Mouse (Mus musculus) Patski (cell line): Measurements from ENCODE around the gene Scrn2. TPM values are rescaled to one million over a fixed set of nuclear protein-coding genes. Genes with fewer than 3 reads are reported as not detected.
A peak's percentile ranks its signal among the peaks of the same experiment; 100 is the strongest.

Experiments
- ATAC-seq: fragments of 100-300 bp; one replicate; pipeline ENCODE4 v1.8.0; 2021
- CTCF ChIA-PET: fragments of 350-600 bp; sonication (Branson Sonifier 250); formaldehyde crosslinking; loops from one replicate; lab custom pipeline; 2022; ENCODE audit warnings: inconsistent platforms; lab: Charles Lee
- POLR2A ChIA-PET: fragments of 350-600 bp; sonication (Branson Sonifier 250); formaldehyde crosslinking; loops from one replicate; lab custom pipeline; 2022; ENCODE audit warnings: antibody characterized with exemption, inconsistent platforms; lab: Charles Lee
- DNase-seq: peaks from one replicate; pipeline ENCODE4 v3.0.0-alpha.2; 2011; ENCODE audit warnings: low read depth, low spot score
- H3K27me3 ChIP-seq: fragments of 371-371 bp; one replicate; pipeline ENCODE4 v1.5.1; 2021
- CTCF ChIP-seq: fragments of 100-300 bp; IDR thresholded peaks from one replicate; pipeline ENCODE4 v1.5.1; 2021
- in situ Hi-C: fragments of 300-500 bp; cut with MboI; formaldehyde crosslinking; loops from 3 replicates; pipeline ENCODE4 v1.11.1; 2018; ENCODE audit warnings: low pct_unique_long_range_greater_than_20kb, mixed read lengths
- polyA plus RNA-seq: library from polyadenylated mRNA; unstranded; gene quantifications from one replicate; pipeline ENCODE4 v1.2.3, GENCODE M21; 2021

Gene Scrn2
- polyA plus RNA-seq, 1 experiment from 2014 or later = 47.0 TPM

GRCm38 (mm10) chr11:97069770-97070169 lies 40.0 kb downstream of the Scrn2 start:
- ATAC-seq (no peak), DNase-seq (no peak)
- TF ChIP-seq CTCF = no peak
- POLR2A ChIA-PET = no interaction called here
- no peaks in the 10 kb centered on the region for H3K27me3 ChIP-seq
- CTCF ChIA-PET = no interaction called here
- in situ Hi-C loops = loop anchor here (5.0 kb wide), 1 partner anchor 78 kb away; no protein-coding TSS in a partner anchor

GRCm38 (mm10) chr11:97071129-97071528 lies 41.4 kb downstream of the Scrn2 start:
- in situ Hi-C loops = loop anchor here (5.0 kb wide), 1 partner anchor 76 kb away; no protein-coding TSS in a partner anchor
- DNase-seq = no peak
- ChIA-PET CTCF (interaction anchor here (0.9 kb wide), 1 partner anchor 48 kb away, joined by 3 read pairs; no protein-coding TSS in a partner anchor), POLR2A (no interaction called here)
- no peak for TF ChIP-seq CTCF
- ATAC-seq = no peak
- no peaks in the 10 kb centered on the region for H3K27me3 ChIP-seq

GRCm38 (mm10) chr11:97072533-97072932 lies 42.8 kb downstream of the Scrn2 start:
- H3K27me3 ChIP-seq = no peaks in the 10 kb centered on the region
- ChIA-PET POLR2A (no interaction called here), CTCF (interaction anchor here (0.7 to 1.4 kb wide), 5 partner anchors 9 to 104 kb away, joined by 3 to 4 read pairs (median 3); no protein-coding TSS in a partner anchor)
- DNase-seq (no peak), ATAC-seq (no peak)
- no peak for TF ChIP-seq CTCF
- in situ Hi-C loops = loop anchor here (5.0 kb wide), 1 partner anchor 75 kb away; no protein-coding TSS in a partner anchor

GRCm38 (mm10) chr11:97074235-97074634 lies 44.5 kb downstream of the Scrn2 start:
- in situ Hi-C loops = loop anchor here (5.0 kb wide), 1 partner anchor 73 kb away; no protein-coding TSS in a partner anchor
- DNase-seq (no peak), ATAC-seq (no peak)
- ChIA-PET CTCF (interaction anchor here (1.3 kb wide), 1 partner anchor 9 kb away, joined by 5 read pairs; no protein-coding TSS in a partner anchor), POLR2A (no interaction called here)
- no peak for TF ChIP-seq CTCF
- no peaks in the 10 kb centered on the region for H3K27me3 ChIP-seq

- no peaks in the 10 kb centered on the region for H3K27me3 ChIP-seq
- CTCF ChIA-PET = no interaction called here
- POLR2A ChIA-PET = no interaction called here
These were observed 49.0 kb downstream of the Scrn2 start for GRCm38 (mm10) chr11:97078751-97079150.

DNA sequence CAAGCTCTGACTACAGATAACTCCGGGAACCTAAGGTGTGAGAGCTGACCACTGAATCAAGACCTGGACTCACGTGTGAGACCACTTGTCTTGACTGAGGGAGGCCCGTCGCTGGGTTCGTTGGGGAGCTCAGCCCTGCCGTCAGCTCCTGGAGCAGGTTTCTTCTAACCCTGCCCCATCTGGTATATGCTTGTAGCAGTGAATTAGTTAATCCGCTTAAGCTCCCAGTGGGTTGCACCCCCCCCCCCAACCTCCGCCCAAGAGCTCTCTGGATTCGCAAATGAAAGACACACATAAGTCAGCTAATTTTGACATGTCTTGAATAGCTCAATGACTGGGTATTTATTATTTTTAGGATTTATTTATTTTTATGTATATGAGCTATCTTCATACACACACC lies 50.6 kb downstream of the Scrn2 start:
- H3K27me3 ChIP-seq = no peaks in the 10 kb centered on the region
- DNase-seq (no peak), ATAC-seq (no peak)
- in situ Hi-C loops = loop anchor here (25.0 kb wide), 1 partner anchor 257 kb away; no protein-coding TSS in a partner anchor
- TF ChIP-seq CTCF = no peak
- ChIA-PET POLR2A (no interaction called here), CTCF (interaction anchor here (0.6 kb wide), 1 partner anchor 97 kb away, joined by 3 read pairs; no protein-coding TSS in a partner anchor)

More at GRCm38 (mm10) chr11:97078751-97079150, 49.0 kb downstream of the Scrn2 start:
- in situ Hi-C loops = loop anchor here (25.0 kb wide), 1 partner anchor 259 kb away; no protein-coding TSS in a partner anchor
- DNase-seq (no peak), ATAC-seq (no peak)
- TF ChIP-seq CTCF = no peak

DNA sequence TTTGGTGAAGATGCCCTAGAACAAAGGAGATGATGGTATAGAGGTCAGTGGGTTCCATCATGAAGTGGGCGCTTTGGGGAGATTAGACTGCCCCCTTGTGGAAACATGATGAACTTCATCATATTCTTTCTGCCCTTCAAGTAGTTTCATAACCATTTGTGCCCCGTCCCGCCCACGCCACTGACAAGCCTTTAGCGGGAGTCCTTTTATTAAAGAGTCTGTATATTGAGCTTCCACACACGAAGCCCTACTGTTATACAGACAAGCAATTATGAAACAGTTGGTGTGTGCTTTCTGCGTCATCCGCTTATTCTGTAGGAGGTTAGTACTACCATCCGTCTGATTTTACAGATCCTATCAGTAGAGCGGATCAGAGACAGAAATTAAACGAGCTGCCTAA lies 53.2 kb downstream of the Scrn2 start:
- ChIA-PET POLR2A (no interaction called here), CTCF (interaction anchor here (1.2 kb wide), 1 partner anchor 8 kb away, joined by 5 read pairs; no protein-coding TSS in a partner anchor)
- DNase-seq (no peak), ATAC-seq (no peak)
- TF ChIP-seq CTCF = peak; percentile 66
- in situ Hi-C loops = loop anchor here (25.0 kb wide), 1 partner anchor 254 kb away; no protein-coding TSS in a partner anchor
- no peaks in the 10 kb centered on the region for H3K27me3 ChIP-seq

Other genes starting within 250 kb of the Scrn2 start
- gene Cbx1, start 240.8 kb upstream of the Scrn2 start, polyA plus RNA-seq = 111 TPM
- gene Nfe2l1, start 200.0 kb upstream of the Scrn2 start, polyA plus RNA-seq = 362 TPM
- gene Copz2, start 180.1 kb upstream of the Scrn2 start, polyA plus RNA-seq = 56.7 TPM
- gene Cdk5rap3, start 113.4 kb upstream of the Scrn2 start, polyA plus RNA-seq = 95.8 TPM
- gene Prr15l, start 101.8 kb upstream of the Scrn2 start, polyA plus RNA-seq = 2.1 TPM
- gene Pnpo, start 86.0 kb upstream of the Scrn2 start, polyA plus RNA-seq = 26.5 TPM
- 13.0 TPM for gene Sp2, start 47.0 kb upstream of the Scrn2 start, polyA plus RNA-seq
- 0.53 TPM for gene Sp6, start 16.5 kb upstream of the Scrn2 start, polyA plus RNA-seq
- 5.4 TPM for gene Lrrc46, start 11.5 kb downstream of the Scrn2 start, polyA plus RNA-seq
- gene Mrpl10, start 11.6 kb downstream of the Scrn2 start, polyA plus RNA-seq = 87.0 TPM
- 11.1 TPM for gene Osbpl7, start 20.7 kb downstream of the Scrn2 start, polyA plus RNA-seq
- gene Tbx21, start 85.4 kb downstream of the Scrn2 start, polyA plus RNA-seq = not detected
- gene Tbkbp1, start 121.6 kb downstream of the Scrn2 start, polyA plus RNA-seq = 2.8 TPM
- 187 TPM for gene Kpnb1, start 157.9 kb downstream of the Scrn2 start, polyA plus RNA-seq